Mouse (Mus musculus): Measurements from ENCODE around the gene D030056L22Rik. TPM values are rescaled to one million over a fixed set of nuclear protein-coding genes. Genes with fewer than 3 reads are reported as not detected.

The D030056L22Rik gene
- polyA plus RNA-seq, 1 experiment from 2014 or later: 88.7 TPM

DNA sequence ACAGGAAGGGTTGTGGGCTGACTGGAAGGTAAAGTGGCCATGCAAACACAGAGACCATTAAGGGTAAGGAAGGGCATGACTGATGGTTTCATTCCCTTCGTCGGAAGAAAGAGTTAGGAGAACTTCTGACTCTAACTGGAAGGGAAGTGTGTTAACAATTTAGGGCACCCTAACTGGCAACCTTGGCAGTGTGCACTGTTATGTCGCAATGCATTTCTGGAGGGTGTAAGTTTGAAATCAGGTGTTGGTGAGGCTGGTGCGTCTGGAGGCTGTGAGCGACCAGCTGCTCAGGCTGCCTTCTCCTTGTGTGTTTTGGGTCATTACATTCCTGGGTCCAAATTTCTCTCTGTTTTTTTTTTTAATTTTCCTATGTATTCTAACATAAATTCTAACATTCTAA is 31.0 kb downstream of the D030056L22Rik start:
- no peak overlapping the region for H3K27ac ChIP-seq
- no peak overlapping the region for H3K9ac ChIP-seq
- no peak overlapping the region for H3K4me2 ChIP-seq
- 87% methylated on average over 5 of the region's 5 CpGs for WGBS
- ATAC-seq (ENCODE audit: low FRiP score): no peak
- no peaks in the 10 kb centered on the region for H3K9me3 ChIP-seq
- H3K4me1 ChIP-seq: no peaks in the 10 kb centered on the region
- H3K36me3 ChIP-seq (replicated peaks): no peaks in the 10 kb centered on the region
- peaks cover 2% of the 10 kb centered on the region; the same call in 1 of the 2 replicates for H3K27me3 ChIP-seq
- no peak overlapping the region for H3K4me3 ChIP-seq (replicated peaks)

DNA sequence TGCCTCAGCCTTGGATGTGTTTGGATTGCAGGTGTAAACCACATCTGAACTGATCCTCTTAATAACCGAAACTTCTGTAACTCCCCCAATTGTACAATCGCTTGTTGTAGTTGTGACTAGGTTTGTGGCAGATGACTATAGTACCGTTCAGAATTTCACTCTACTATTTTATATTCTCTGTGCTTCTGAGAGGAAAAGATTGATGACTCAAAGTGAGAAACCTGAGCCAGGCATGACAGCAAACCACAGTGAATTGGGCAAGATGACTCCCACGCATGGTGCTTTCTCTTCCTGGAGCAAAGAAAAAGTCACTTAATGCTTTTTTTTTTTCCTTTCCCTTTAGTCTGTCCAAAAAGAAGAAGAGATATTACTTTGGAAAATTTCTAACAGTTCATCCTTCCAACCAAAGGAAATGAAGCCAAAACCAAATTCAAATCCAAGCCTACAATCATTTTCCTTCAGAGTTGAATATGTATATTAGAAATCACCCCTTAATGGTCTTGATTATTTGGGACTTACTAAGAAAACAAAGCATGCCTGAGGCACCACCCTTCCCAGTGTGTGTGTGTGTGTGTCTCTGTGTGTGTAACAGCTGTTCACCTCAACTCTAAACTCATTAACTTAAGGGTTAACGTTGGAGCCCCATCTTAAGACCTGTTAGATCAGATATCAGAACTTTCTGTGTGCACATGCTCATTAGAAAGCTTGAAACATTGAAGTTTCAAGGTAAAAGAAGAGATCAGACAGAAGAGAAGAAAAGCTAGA is 33.8 kb downstream of the D030056L22Rik start:
- H3K4me2 ChIP-seq: no peak overlapping the region
- ATAC-seq (ENCODE audit: low FRiP score): no peak

DNA sequence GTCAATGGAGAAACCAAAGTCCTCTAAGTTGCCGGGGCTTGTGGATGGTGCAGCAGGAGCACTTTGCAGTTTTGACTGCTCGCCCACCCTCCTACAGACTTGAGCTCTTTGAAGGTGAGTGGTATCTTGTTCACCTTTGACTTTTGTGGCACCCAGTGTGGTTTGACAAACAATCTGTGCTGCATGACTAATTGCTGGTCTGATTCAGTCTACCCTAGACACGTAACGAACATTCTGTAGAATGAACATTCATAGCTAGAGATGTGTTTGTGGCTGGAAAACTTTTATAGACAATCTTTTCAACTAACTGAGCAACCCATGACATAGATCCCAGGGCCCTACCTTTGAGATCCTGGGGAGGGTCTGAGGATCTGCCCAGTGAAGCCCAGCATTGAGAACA is 34.4 kb downstream of the D030056L22Rik start:
- Histone ChIP-seq H3K27ac (no peak overlapping the region), H3K4me1 (peaks cover 10% of the 10 kb centered on the region), H3K9ac (no peak overlapping the region), H3K9me3 (no peaks in the 10 kb centered on the region), H3K4me2 (no peak overlapping the region), H3K4me3 (replicated peaks) (no peak overlapping the region), H3K36me3 (replicated peaks) (no peaks in the 10 kb centered on the region), H3K27me3 (peaks cover 21% of the 10 kb centered on the region)
- no peak for ATAC-seq (ENCODE audit: low FRiP score)
- WGBS: 93% methylated on average over 4 of the region's 4 CpGs

More for the DNA sequence above, 33.8 kb downstream of the D030056L22Rik start:
- no peaks in the 10 kb centered on the region for H3K9me3 ChIP-seq
- 90% methylated on average over 5 of the region's 5 CpGs for WGBS
- no peak overlapping the region for H3K4me3 ChIP-seq (replicated peaks)
- H3K9ac ChIP-seq: no peak overlapping the region
- peaks cover 21% of the 10 kb centered on the region for H3K27me3 ChIP-seq
- H3K36me3 ChIP-seq (replicated peaks): no peaks in the 10 kb centered on the region
- no peak overlapping the region for H3K27ac ChIP-seq
- peaks cover 10% of the 10 kb centered on the region for H3K4me1 ChIP-seq

DNA sequence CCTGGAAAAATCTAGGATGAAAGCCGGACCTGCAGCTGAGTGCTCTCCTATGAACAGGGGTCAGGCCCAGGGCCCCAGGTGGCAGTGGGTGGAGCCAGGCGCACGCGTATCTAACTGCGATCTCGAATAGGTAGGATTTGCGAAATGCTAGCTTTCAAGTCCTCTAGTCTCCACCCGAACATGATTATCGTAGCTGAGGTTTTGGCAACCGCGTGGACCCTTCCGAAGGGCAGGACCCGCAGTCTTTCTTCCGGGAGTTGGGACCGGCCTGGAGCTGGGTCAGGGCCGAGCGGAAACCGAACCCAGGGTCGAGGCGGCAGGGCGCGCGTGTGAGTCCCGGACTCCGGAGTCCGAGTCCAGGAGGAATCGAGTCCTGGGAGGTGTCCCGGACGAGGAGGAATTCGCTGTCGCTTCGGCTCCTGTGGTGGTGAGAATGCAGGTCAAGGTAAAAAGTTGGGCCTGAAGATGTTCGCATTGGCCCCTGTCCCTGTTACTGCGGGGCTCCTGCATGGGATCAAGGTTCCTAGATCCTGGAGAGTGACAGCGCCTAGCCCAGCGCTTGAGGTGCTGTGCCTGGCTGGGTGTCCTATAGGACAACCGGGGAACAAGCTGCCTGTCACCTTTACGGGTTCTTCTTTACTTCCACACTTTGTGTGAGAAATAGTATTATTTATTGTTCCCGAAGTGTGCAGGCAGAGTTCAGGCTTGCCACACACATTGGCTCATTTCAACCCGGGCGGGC is 36.8 kb downstream of the D030056L22Rik start, which contains the start of gene Trpm6:
Trpm6 (plus strand) TSS at position 386 of the 742 bp plus-strand sequence.
- peak within 1 kb of the TSS; percentile 64 for H3K4me2 ChIP-seq
- peak within 1 kb of the TSS; percentile 38; the same call in 1 of the 2 replicates for H3K9ac ChIP-seq
- peaks cover 21% of the 10 kb centered on the region for H3K27me3 ChIP-seq
- 0 out of 2 replicates have a peak, but pooled peaks have one; percentile 11 for ATAC-seq (ENCODE audit: low FRiP score)
- peaks cover 10% of the 10 kb centered on the region for H3K4me1 ChIP-seq
- no peaks in the 10 kb centered on the region for H3K36me3 ChIP-seq (replicated peaks)
- H3K27ac ChIP-seq: no peak within 1 kb of the TSS
- 5% methylated on average over 41 of the region's 41 CpGs for WGBS
- peak within 1 kb of the TSS; percentile 41 for H3K4me3 ChIP-seq (replicated peaks)
- no peaks in the 10 kb centered on the region for H3K9me3 ChIP-seq

DNA sequence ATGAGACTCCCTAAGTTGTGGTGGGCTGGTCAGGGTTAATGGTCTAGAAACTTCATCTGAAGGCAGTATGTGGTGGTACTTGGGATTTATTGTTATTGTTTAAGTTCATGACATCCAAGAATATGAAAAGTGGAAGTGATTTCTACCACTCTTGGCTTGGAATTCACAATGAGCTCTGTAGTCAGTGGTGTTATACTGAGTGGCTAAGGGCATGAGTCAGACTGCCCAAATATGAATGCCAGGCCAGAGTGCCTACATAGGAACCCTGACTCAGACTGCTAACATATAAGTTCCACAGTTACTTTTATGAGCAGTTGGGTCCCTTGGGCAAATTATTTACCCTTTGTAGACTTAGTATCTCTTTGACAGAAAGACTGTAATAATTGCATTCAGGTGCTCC is 44.2 kb downstream of the D030056L22Rik start:
- Histone ChIP-seq H3K4me3 (replicated peaks) (no peak overlapping the region), H3K27ac (no peak overlapping the region), H3K9me3 (no peaks in the 10 kb centered on the region), H3K4me1 (0 out of 2 replicates have a peak, but pooled peaks cover 4% of the 10 kb centered on the region), H3K9ac (no peak overlapping the region), H3K36me3 (replicated peaks) (no peaks in the 10 kb centered on the region), H3K4me2 (no peak overlapping the region), H3K27me3 (no peaks in the 10 kb centered on the region)
- no peak for ATAC-seq (ENCODE audit: low FRiP score)

DNA sequence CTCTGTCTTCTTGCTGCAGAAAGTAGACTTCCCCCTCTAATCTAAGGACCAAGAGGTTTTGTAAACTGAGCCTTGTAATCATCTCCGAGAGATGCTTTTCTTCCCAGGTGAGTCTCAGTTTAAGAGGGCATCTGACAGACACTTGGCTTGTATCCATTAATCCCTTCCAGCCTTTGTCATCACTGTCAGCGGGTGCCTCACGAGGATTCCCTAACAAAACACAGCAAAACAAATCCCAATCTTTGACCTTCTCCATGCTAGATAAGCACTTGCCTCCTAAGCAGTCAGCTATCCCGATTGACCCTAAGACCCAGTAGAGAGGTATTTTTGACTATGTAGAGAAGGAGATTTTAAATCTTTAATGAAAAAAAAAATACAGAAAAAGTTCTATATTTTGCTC is 44.7 kb downstream of the D030056L22Rik start:
- Histone ChIP-seq H3K4me3 (replicated peaks) (no peak overlapping the region), H3K27ac (no peak overlapping the region), H3K4me1 (0 out of 2 replicates have a peak, but pooled peaks cover 4% of the 10 kb centered on the region), H3K36me3 (replicated peaks) (no peaks in the 10 kb centered on the region), H3K9me3 (no peaks in the 10 kb centered on the region), H3K4me2 (no peak overlapping the region), H3K27me3 (no peaks in the 10 kb centered on the region), H3K9ac (no peak overlapping the region)
- WGBS: 52% methylated on average over 4 of the region's 4 CpGs
- no peak for ATAC-seq (ENCODE audit: low FRiP score)

DNA sequence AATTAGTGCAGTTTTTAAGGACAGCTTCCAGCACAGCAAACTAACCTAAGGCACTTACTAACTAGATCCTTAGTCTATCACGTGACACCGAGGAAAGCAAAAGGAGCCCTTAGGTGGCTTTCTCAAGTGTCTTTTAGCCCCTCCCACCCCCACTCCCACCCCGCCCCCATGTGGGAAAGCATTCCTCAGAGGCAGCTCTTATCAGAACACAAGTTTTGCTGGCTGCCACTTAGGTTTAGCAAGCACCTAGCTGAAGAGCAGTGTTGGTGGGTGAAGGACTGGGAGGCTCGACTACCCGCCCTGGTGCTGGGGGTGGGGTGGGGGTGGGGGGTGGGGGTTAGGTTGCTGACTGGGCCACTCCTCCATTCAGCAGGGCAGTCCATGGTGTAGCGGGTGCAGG is 45.3 kb downstream of the D030056L22Rik start:
- H3K4me2 ChIP-seq: no peak overlapping the region
- 36% methylated on average over 6 of the region's 6 CpGs for WGBS
- H3K9me3 ChIP-seq: no peaks in the 10 kb centered on the region
- ATAC-seq (ENCODE audit: low FRiP score): no peak
- no peak overlapping the region for H3K9ac ChIP-seq
- H3K36me3 ChIP-seq (replicated peaks): no peaks in the 10 kb centered on the region
- H3K27ac ChIP-seq: no peak overlapping the region
- H3K4me3 ChIP-seq (replicated peaks): no peak overlapping the region
- H3K4me1 ChIP-seq: 0 out of 2 replicates have a peak, but pooled peaks cover 4% of the 10 kb centered on the region
- H3K27me3 ChIP-seq: no peaks in the 10 kb centered on the region

DNA sequence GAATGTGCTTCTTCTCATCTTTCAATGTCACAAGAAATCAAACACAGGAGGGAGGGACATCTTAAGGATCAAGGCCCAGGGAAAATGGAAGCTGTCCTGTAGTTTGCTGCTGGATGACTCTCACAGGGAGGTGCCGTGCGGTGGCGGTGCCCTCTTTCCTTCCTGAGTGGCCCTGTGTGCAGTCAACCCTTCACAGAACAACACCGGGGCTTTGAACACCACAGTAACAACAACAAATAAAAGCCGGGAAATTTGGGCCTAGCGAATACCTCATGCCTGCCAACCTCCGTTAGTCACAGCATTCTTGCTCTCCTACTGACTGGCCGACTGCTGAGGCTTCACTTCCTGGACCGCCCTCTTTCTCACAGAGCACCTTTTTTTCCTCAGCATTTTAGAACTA is 45.9 kb downstream of the D030056L22Rik start:
- H3K9me3 ChIP-seq: no peaks in the 10 kb centered on the region
- H3K36me3 ChIP-seq (replicated peaks): no peaks in the 10 kb centered on the region
- no peaks in the 10 kb centered on the region for H3K27me3 ChIP-seq
- no peak overlapping the region for H3K4me2 ChIP-seq
- H3K9ac ChIP-seq: no peak overlapping the region
- WGBS: 33% methylated on average over 9 of the region's 9 CpGs
- H3K4me3 ChIP-seq (replicated peaks): no peak overlapping the region
- H3K27ac ChIP-seq: no peak overlapping the region
- no peak for ATAC-seq (ENCODE audit: low FRiP score)
- 0 out of 2 replicates have a peak, but pooled peaks cover 4% of the 10 kb centered on the region for H3K4me1 ChIP-seq

DNA sequence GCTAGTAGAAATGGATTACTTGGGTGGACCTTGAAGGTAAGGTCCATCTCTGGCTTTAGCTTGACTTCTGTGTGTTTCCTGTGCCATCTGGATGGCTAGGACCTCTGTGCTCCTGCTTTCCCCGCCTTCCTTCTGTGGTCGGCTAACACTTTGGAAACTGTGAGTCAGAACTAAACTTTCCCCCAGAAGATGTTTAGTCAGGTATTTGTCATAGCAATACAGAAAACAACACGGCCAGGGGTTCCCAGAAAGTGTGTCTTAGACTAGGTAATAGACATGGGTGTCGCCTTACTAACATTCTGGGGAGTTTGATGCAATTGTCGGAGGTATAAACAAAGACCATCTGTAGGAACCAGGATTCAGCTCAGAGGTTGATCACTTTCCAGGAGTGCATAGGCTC is 53.4 kb downstream of the D030056L22Rik start:
- Histone ChIP-seq H3K4me2 (no peak overlapping the region), H3K4me1 (no peaks in the 10 kb centered on the region), H3K27ac (no peak overlapping the region), H3K9ac (no peak overlapping the region), H3K4me3 (replicated peaks) (no peak overlapping the region), H3K36me3 (replicated peaks) (no peaks in the 10 kb centered on the region), H3K27me3 (no peaks in the 10 kb centered on the region), H3K9me3 (no peaks in the 10 kb centered on the region)
- ATAC-seq (ENCODE audit: low FRiP score): no peak
- 90% methylated on average over 5 of the region's 5 CpGs for WGBS

Other genes with a start within 250 kb of the D030056L22Rik start
- 27.6 and 28.1 TPM in 2 replicates for gene Ostf1, start 81.4 kb upstream of the D030056L22Rik start, polyA plus RNA-seq (2016; fragmentation: Nextera tagmentation; extraction: Ambion mirVana)
- gene Nmrk1, start 81.2 kb upstream of the D030056L22Rik start, polyA plus RNA-seq (2016; fragmentation: Nextera tagmentation; extraction: Ambion mirVana): 4.8 and 5.3 TPM in 2 replicates
- gene Carnmt1, start 42.4 kb upstream of the D030056L22Rik start, polyA plus RNA-seq (2016; fragmentation: Nextera tagmentation; extraction: Ambion mirVana): 24.7 and 27.9 TPM in 2 replicates
- 0.15 and 0.18 TPM in 2 replicates for gene Trpm6, start 36.8 kb downstream of the D030056L22Rik start, polyA plus RNA-seq (2016; fragmentation: Nextera tagmentation; extraction: Ambion mirVana)